Mouse (Mus musculus) T-cell, adult 2 months (primary cell): ENCODE data around the gene Psmd12.

Experiments
- DNase-seq: peaks from one replicate; pipeline ENCODE4 v3.0.0; 2022; ENCODE audit warnings: low spot score

Psmd12 gene

GRCm38 (mm10) chr11:107510362-107511269 is 31.3 kb downstream of the Psmd12 start:
- no peak for DNase-seq

- DNase-seq, result peak; percentile 69
Observed at GRCm38 (mm10) chr11:107511954-107512353, 32.7 kb downstream of the Psmd12 start.

GRCm38 (mm10) chr11:107513047-107513446 is 33.8 kb downstream of the Psmd12 start:
- DNase-seq, result no peak

- no peak for DNase-seq
Observed at GRCm38 (mm10) chr11:107516387-107516786, 37.1 kb downstream of the Psmd12 start.

GRCm38 (mm10) chr11:107518645-107519429 is 39.6 kb downstream of the Psmd12 start:
- no peak for DNase-seq

GRCm38 (mm10) chr11:107521153-107521552 is 41.9 kb downstream of the Psmd12 start:
- no peak for DNase-seq

- DNase-seq, result no peak
Observed at GRCm38 (mm10) chr11:107524966-107525365, 45.7 kb downstream of the Psmd12 start.

- DNase-seq, result no peak
Observed at GRCm38 (mm10) chr11:107527632-107528031, 48.3 kb downstream of the Psmd12 start.

- DNase-seq, result peak; percentile 54
Observed at GRCm38 (mm10) chr11:107529320-107529719, 50.0 kb downstream of the Psmd12 start.

GRCm38 (mm10) chr11:107531445-107531844 is 52.2 kb downstream of the Psmd12 start:
- DNase-seq, result no peak

GRCm38 (mm10) chr11:107532271-107532670 is 53.0 kb downstream of the Psmd12 start:
- DNase-seq, result no peak

GRCm38 (mm10) chr11:107538994-107539393 is 59.7 kb downstream of the Psmd12 start:
- peak; percentile 16 for DNase-seq

GRCm38 (mm10) chr11:107540339-107540738 is 61.1 kb downstream of the Psmd12 start:
- no peak for DNase-seq

GRCm38 (mm10) chr11:107545747-107546476 is 66.6 kb downstream of the Psmd12 start:
- no peak for DNase-seq

GRCm38 (mm10) chr11:107546667-107547301 is 67.5 kb downstream of the Psmd12 start:
- peak; percentile 12 for DNase-seq

- peak; percentile 77 for DNase-seq
Observed at GRCm38 (mm10) chr11:107547351-107548203, 68.3 kb downstream of the Psmd12 start, which contains the start of gene Helz. Helz (plus strand) TSS chr11:107547930.

- DNase-seq, result peak; percentile 12
Observed at GRCm38 (mm10) chr11:107548204-107548975, 69.1 kb downstream of the Psmd12 start.
